11 mouse cellular contexts compared by ENCODE assay signal in the genomic region with DNA sequence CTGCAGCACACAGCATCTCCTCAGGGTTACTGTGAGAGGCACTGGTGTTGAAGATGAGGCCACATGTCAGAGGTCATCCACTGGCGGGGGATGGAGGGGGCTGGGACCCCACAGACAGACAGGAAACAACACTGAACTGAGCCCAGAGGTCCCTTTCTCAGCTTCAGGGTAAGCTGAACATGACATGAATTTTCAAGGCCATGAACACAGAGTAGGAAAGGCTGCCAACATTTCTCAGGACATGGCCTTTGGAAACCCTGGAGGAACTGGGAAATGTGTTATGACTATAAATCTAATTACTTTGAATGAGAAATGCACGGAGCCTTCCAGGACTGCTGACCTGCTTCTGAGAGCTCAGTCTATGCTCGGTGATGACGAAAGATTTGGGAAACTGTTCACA.
DNase-seq lines count a peak whose midpoint lies in the region; ATAC-seq lines count a peak whose summit lies in the region.
"Had no signal": no experiment of that assay in that cellular context is flagged by ENCODE, and none has a peak within 500 bp of the region (broad histone marks: within the 10 kb centered on the region; RNA-seq: fewer than 3 reads in every experiment).

No protein-coding gene starts in this region.

- no peak overlapping the region for H3K4me3 ChIP-seq in heart, embryonic 10.5 days
- H3K4me3 ChIP-seq: megakaryocyte, embryonic 14.5 days; stomach, embryonic 15.5 days had no signal

- no peaks in the 10 kb centered on the region for H3K9me3 ChIP-seq in heart, embryonic 10.5 days
- H3K9me3 ChIP-seq: megakaryocyte, embryonic 14.5 days; stomach, embryonic 15.5 days had no signal

- ATAC-seq in activated CD4-positive, CD25-positive, alpha-beta regulatory T cell, adult 4 months: no peak
- ATAC-seq: intestine, embryonic 16.5 days had no signal

- H3K27me3 ChIP-seq in heart, embryonic 10.5 days (ENCODE audit: insufficient read depth, poor library complexity, severe bottlenecking): no peaks in the 10 kb centered on the region
- H3K27me3 ChIP-seq: megakaryocyte, embryonic 14.5 days; stomach, embryonic 15.5 days had no signal

- peak; percentile 79 for DNase-seq in heart, adult 11 months
- DNase-seq in heart, embryonic 10.5 days (ENCODE audit: low spot score): no peak
- DNase-seq in 3T3-L1 (ENCODE audit: low read depth, low spot score): peak; percentile 5
- DNase-seq in brain, adult 2 months (ENCODE audit: low read depth, low spot score): peak; percentile 22
- DNase-seq in kidney, postnatal 25 days: peak; percentile 35 to 66
- DNase-seq in right cerebral cortex, postnatal 14 days: no peak
- DNase-seq in testis, postnatal 14 days (ENCODE audit: low spot score): no peak

- no peak overlapping the region for H3K27ac ChIP-seq in heart, embryonic 10.5 days
- H3K27ac ChIP-seq: stomach, embryonic 15.5 days had no signal

- H3K4me1 ChIP-seq in heart, embryonic 10.5 days: peaks cover 8% of the 10 kb centered on the region; the same call in 1 of the 2 replicates
- H3K4me1 ChIP-seq: megakaryocyte, embryonic 14.5 days; stomach, embryonic 15.5 days had no signal

- 77% methylated on average over 4 of the region's 4 CpGs for WGBS in heart, embryonic 10.5 days

- H3K36me3 ChIP-seq in heart, embryonic 10.5 days: peaks cover 8% of the 10 kb centered on the region; the same call in 1 of the 2 replicates
- H3K36me3 ChIP-seq: stomach, embryonic 15.5 days had no signal

Comparison
In these comparisons a context has a peak if more than half of its experiments do, and no peak if none do; other contexts are left out.
1. DNase-seq: peak in heart, adult 11 months (single experiment), 3T3-L1 (single experiment), brain, adult 2 months (single experiment) and kidney, postnatal 25 days (2 of 2); none in heart, embryonic 10.5 days (single experiment), right cerebral cortex, postnatal 14 days (single experiment) and testis, postnatal 14 days (single experiment).